Mouse (Mus musculus) bone marrow macrophage, adult 2 months (primary cell): ENCODE data around the gene Swsap1.

Experiments
- CTCF ChIP-seq: IDR thresholded peaks from 2 replicates; pipeline ENCODE4 v1.5.1; 2012; ENCODE audit warnings: low read depth, mild to moderate bottlenecking, low read length, moderate library complexity
- POLR2A ChIP-seq: IDR thresholded peaks from 2 replicates; pipeline ENCODE4 v1.6.1; 2012; ENCODE audit warnings: mild to moderate bottlenecking, low read depth, low read length, borderline replicate concordance

DNA sequence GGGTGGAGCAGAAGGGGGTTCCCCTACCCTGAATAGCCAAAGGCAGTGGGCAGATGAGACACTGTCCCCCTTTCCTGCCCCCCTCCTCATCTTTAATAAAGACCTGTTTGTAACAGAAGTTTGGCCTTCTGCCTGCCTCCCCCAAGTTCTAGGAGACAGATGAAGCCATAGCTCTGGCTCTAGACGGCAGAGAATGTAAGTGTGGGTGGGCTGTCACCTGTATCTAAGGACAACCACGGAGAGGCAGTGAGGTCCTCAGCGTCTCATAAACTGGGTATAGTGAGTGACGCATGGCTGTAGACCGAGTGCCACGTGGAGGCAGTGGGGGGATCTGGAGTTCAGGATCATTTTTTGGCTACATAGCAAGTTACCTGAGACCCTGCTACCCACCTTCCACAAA is 6.8 kb upstream of the Swsap1 start:
- no peak for TF ChIP-seq CTCF
- no peak for TF ChIP-seq POLR2A
